Mouse (Mus musculus): Measurements from ENCODE around the gene Cyfip2. TPM values are rescaled to one million over a fixed set of nuclear protein-coding genes. Genes with fewer than 3 reads are reported as not detected.

Cyfip2 gene
- polyA plus RNA-seq, 1 experiment from 2014 or later = 67.6 TPM

- peak; percentile 68 for DNase-seq (ENCODE audit: low spot score)
Measured at GRCm38 (mm10) chr11:46276778-46277177, 35.9 kb downstream of the Cyfip2 start.

- no peak for DNase-seq (ENCODE audit: low spot score)
Measured at GRCm38 (mm10) chr11:46276168-46276567, 36.5 kb downstream of the Cyfip2 start.

DNA sequence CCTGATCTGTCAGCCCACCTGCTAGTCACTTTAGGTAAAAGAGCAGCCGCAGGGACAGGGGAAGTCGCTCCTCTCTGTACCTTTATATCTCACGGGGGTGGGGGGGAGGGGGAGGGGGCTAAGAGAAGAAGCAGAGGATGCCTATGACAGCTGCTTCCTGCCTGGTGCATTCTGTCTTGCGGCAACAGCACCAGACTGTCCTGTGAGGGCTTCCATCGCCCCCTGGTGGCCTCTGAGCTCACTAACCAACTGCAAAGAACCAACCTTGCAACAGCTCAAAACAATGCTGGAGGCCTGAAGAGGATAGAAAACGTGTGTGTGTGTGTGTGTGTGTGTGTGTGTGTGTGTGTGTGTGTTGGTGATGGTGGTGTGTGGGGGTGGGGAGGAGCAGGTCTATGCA lies 37.4 kb downstream of the Cyfip2 start:
- DNase-seq (ENCODE audit: low spot score) = peak; percentile 94

DNA sequence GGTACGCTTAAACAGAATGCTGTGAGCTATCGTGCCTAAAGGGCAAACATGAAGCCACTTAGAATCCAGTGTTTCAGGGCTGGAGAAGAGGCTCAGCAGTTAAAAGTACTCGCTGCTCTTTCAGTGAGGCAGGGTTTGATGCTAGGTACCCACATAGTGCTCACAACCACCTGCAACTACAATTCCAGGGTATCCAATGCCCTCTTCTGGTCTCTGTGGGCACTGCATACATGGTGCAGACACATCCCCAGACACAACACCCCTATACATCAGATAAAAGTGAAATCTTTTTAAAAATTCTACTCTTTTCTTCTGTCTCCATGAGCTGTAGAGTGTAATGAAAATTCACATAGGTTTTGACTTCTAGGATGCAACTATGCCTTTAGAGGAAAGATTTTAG lies 38.7 kb downstream of the Cyfip2 start:
- DNase-seq (ENCODE audit: low spot score) = peak; percentile 31

- DNase-seq (ENCODE audit: low spot score) = no peak
Measured at GRCm38 (mm10) chr11:46272058-46272681, 40.5 kb downstream of the Cyfip2 start.

GRCm38 (mm10) chr11:46269893-46270292 lies 42.8 kb downstream of the Cyfip2 start:
- no peak for DNase-seq (ENCODE audit: low spot score)

GRCm38 (mm10) chr11:46269391-46269790 lies 43.3 kb downstream of the Cyfip2 start:
- no peak for DNase-seq (ENCODE audit: low spot score)

GRCm38 (mm10) chr11:46268991-46269390 lies 43.7 kb downstream of the Cyfip2 start:
- DNase-seq (ENCODE audit: low spot score) = peak; percentile 67

DNA sequence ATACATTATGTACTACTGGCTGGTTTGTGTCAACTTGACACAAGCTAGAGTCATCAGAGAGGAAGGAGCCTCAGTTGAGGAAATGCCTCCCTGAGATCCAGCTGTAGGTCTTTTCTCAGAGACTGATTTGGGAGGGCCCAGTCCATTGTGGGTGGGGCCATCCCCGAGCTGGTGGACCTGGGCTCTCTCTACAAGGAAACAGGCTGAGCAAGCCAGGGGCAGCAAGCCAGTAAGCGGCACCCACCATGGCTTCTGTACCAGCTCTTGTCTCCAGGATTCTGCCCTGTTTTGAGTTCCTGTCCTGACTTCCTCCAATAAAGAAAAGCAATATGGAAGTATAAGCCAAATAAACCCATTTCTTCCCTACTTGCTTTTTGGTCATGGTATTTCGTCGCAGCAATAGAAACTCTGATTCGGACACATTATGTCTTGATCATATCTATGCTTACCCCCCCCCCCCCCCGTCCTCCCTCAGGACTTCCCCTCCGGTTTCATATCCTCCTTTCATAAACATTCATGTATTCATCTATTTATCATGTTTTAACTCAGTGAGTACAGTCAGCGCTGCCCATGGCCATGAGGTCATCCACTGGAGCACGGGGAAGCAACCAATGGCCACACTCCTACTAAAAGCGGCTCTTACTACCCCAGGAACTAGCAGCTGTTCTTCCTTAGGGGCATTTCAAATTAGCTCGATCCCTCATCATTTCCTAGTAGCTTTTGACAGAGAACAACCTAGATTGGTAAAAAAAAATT lies 47.5 kb downstream of the Cyfip2 start:
- no peak for DNase-seq (ENCODE audit: low spot score)

DNA sequence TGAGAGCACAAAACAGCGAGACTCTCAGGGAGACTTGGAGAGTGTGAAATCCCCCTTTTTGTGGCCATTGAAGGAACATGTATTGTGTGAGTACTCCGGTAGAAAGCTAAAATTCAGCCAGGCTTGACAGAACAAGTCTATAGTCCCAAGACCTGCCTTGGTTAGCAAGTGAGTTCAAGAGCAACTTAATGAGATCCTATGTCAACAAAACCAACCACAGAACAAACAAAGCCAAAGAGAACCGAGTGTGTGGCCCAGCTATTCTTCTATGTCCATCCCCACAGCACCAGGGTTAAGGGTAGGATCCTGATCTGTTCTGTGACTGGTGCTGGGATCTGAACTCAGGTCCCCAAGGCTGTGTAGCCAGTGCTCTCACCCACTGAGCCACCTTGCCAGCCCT lies 48.1 kb downstream of the Cyfip2 start:
- no peak for DNase-seq (ENCODE audit: low spot score)

DNA sequence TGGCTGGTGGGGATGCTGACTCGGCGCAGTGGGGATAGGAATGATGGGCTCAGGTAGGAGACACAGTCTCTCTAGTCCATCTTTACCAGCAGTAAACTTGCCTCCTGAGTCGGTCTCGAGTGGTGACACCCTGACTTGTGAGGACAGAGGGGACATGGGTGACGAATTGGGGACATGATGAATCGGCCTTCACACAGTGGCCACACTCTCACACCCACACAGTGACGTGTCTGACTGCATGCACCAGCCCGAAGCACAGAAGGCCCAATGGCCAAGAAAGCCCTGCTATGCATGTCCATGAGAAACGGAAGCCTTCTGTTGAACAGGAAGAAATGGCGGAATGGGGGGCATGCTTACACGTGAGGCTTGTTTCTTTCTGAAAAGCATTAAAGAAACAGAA lies 49.4 kb downstream of the Cyfip2 start:
- no peak for DNase-seq (ENCODE audit: low spot score)

GRCm38 (mm10) chr11:46262854-46263253 lies 49.8 kb downstream of the Cyfip2 start:
- DNase-seq (ENCODE audit: low spot score) = no peak

GRCm38 (mm10) chr11:46258749-46259148 lies 53.9 kb downstream of the Cyfip2 start:
- DNase-seq (ENCODE audit: low spot score) = no peak

DNA sequence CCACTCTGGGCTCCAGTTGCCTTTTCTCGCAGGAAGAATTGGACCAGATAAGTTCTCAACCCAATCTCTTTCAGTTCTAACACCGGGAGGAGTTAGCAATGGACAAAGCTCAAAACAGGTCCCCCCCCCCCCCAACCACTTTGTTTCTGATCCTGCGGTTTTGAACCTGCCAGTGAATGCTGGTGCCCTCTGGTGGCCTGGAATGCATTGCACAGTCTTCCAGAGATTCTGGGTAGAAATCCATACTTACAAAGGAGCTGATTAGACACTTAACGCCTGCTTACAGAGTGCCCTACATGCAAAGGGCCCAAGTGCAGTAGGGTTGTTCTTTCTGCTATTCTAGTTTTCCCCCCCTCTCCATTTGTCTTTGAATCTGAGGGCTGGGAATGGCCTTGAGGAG lies 54.5 kb downstream of the Cyfip2 start:
- DNase-seq (ENCODE audit: low spot score) = peak; percentile 36

DNA sequence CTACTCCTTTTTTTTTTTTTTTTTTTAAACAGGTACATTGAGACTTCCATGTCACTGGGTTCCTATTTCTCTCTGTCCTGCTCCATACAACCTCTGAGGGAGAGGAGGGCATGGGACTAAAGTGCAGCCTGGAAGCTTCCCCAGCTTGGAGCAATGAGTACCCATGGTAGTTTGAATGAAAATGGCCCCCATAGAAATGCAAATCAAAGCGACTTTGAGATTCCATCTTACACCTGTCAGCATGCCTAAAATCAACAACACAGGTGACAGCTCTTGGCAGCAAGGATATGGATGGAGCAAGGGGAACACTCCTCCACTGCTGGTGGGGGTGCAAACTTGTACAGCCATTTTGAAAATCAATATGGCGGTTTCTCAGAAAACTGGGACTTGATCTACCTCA lies 57.4 kb downstream of the Cyfip2 start:
- no peak for DNase-seq (ENCODE audit: low spot score)

DNA sequence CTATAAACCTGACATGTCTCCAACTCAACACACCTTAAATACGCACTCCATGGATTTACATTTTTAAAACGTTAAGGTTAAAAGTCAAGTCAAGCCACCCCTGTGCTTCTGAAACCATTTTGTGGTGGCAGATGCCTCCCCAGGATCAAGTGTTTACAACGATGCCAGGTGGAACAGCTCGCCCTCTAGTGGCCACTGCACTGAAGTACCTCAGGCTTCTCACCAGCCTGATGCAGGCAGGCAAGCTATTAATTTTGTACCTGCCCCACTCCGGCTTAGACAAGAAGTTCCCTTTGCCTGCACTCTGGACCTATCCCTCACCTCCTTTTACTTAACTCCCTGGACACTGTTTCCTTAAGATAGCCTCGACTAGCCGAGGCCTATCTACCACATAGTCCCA lies 60.7 kb downstream of the Cyfip2 start:
- peak; percentile 68 for DNase-seq (ENCODE audit: low spot score)

DNA sequence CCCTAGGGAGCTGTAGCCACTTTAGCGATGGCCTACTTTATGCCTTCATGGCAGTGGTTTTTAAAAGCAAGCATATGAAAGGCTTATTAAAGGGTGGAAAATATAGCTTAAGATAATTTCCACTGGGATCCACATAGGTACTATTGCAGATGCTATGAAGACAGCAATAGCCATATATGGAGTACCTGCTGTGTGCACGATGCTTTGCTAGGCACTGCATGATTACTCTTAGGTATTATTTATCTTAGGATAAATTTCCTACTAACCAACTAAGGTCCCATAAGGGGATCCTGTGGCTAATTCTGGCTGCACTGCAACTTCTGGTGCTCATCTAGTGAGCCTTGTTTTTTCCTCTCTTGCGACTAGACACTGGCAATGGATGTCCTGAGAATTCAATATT lies 64.3 kb downstream of the Cyfip2 start:
- DNase-seq (ENCODE audit: low spot score) = no peak

DNA sequence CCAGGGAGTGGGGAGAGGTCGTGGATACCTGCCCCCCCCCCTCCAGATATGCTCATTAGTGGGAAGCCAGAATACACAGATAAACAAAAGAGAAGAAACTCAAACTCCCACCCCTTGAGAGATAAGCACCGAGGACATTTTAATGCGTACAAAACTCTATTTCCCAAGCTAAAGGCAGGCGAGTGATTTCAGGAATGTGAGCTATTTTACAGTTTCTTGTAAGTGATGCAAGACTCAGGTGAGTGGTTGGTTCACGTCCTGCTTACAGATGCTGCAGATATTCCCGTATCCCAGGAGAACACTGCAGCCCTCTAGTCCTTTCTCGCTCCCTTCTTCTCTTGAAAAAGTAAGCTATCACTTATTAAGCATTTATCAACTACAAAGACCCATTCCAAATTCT lies 66.3 kb downstream of the Cyfip2 start:
- DNase-seq (ENCODE audit: low spot score) = no peak

- DNase-seq (ENCODE audit: low spot score) = no peak
Measured at GRCm38 (mm10) chr11:46245926-46246325, 66.7 kb downstream of the Cyfip2 start.

GRCm38 (mm10) chr11:46244731-46245604 lies 67.7 kb downstream of the Cyfip2 start:
- DNase-seq (ENCODE audit: low spot score) = no peak

- DNase-seq (ENCODE audit: low spot score) = no peak
Measured at GRCm38 (mm10) chr11:46241985-46242384, 70.7 kb downstream of the Cyfip2 start.

GRCm38 (mm10) chr11:46241150-46241673 lies 71.4 kb downstream of the Cyfip2 start:
- no peak for DNase-seq (ENCODE audit: low spot score)

Data from thymus, postnatal 0 days (tissue).